Mouse (Mus musculus) ES-E14 (cell line): Measurements from ENCODE around the gene Ell2. TPM values are rescaled to one million over a fixed set of nuclear protein-coding genes. Genes with fewer than 3 reads are reported as not detected.

ENCODE experiments used
- DNase-seq: peaks from one replicate; pipeline ENCODE4 v3.0.0-alpha.2; 2013; ENCODE audit warnings: low read depth, low spot score
- H3K27ac ChIP-seq: 2 replicates; pipeline ENCODE4 v1.5.1; 2012; ENCODE audit warnings: low read depth, mild to moderate bottlenecking, low read length, moderate library complexity, mixed read lengths; ENCODE audit not compliant: poor library complexity, insufficient read depth, severe bottlenecking
- H3K36me3 ChIP-seq: 2 replicates; pipeline ENCODE4 v1.6.1; 2012; ENCODE audit warnings: mild to moderate bottlenecking, low read length, moderate library complexity, mixed read lengths; ENCODE audit not compliant: control insufficient read depth, poor library complexity, insufficient read depth, severe bottlenecking
- H3K4me1 ChIP-seq, 2 experiments: fragments of 150-350 bp in 1 of 2; sonication (generic) in 1 of 2; 2 replicates each; pipeline ENCODE4 v1.6.1; 2012; ENCODE audit warnings: low read length in 2 of 2, mild to moderate bottlenecking in 1 of 2, mixed read lengths in 1 of 2; ENCODE audit not compliant: control insufficient read depth in 2 of 2, insufficient read depth in 2 of 2, poor library complexity in 1 of 2
- H3K4me3 ChIP-seq, 2 experiments: fragments of 150-350 bp in 1 of 2; sonication (generic) in 1 of 2; 2 replicates each; pipeline ENCODE4 v1.5.1; 2012; ENCODE audit warnings: low read length in 2 of 2, low read depth in 1 of 2, mild to moderate bottlenecking in 1 of 2, mixed read lengths in 1 of 2; ENCODE audit not compliant: insufficient read depth in 1 of 2, poor library complexity in 1 of 2, severe bottlenecking in 1 of 2
- H3K9ac ChIP-seq: 2 replicates; pipeline ENCODE4 v1.6.1; 2012; ENCODE audit warnings: low read depth, mild to moderate bottlenecking, low read length, mixed read lengths; ENCODE audit not compliant: poor library complexity, insufficient read depth, severe bottlenecking
- H3K9me3 ChIP-seq: fragments of 150-350 bp; sonication (generic); 2 replicates; pipeline ENCODE4 v1.6.1; 2012; ENCODE audit warnings: low read depth, mild to moderate bottlenecking, low read length; ENCODE audit not compliant: control insufficient read depth, insufficient read depth
- CHD2 ChIP-seq: IDR thresholded peaks from 2 replicates; pipeline ENCODE4 v1.6.1; 2014; ENCODE audit warnings: mild to moderate bottlenecking, low read depth, low read length, inconsistent platforms
- HCFC1 ChIP-seq: IDR thresholded peaks from 2 replicates; pipeline ENCODE4 v1.6.1; 2012; ENCODE audit warnings: low read length, inconsistent platforms, borderline replicate concordance; ENCODE audit not compliant: insufficient read depth
- MAFK ChIP-seq: IDR thresholded peaks from 2 replicates; pipeline ENCODE4 v1.6.1; 2014; ENCODE audit warnings: mild to moderate bottlenecking, low read depth, low read length, inconsistent platforms; ENCODE audit not compliant: insufficient read depth
- ZC3H11A ChIP-seq: IDR thresholded peaks from 2 replicates; pipeline ENCODE4 v1.6.1; 2012; ENCODE audit warnings: low read depth, mild to moderate bottlenecking, inconsistent platforms, low read length, borderline replicate concordance
- ZNF384 ChIP-seq: IDR thresholded peaks from 2 replicates; pipeline ENCODE4 v1.6.1; 2012; ENCODE audit warnings: low read depth, low read length, inconsistent platforms
- in situ Hi-C, 2 experiments: fragments of 600-800 bp; cut with MboI; formaldehyde crosslinking; loops; one replicate each; pipeline ENCODE4 v1.15.1; 2025; ENCODE audit warnings: low sequenced_read_pairs in 2 of 2, inconsistent platforms in 1 of 2; ENCODE audit not compliant: unreplicated experiment in 2 of 2
- total RNA-seq: library from RNA; depleted of rRNA; stranded (reverse); fragments of 300-350 nt; gene quantifications from 2 replicates; pipeline ENCODE4 v1.2.3, GENCODE M21; 2012

The Ell2 gene
- total RNA-seq, 1 experiment = 21.4 TPM

GRCm38 (mm10) chr13:75771984-75772730 lies 65.6 kb downstream of the Ell2 start:
- Histone ChIP-seq H3K9me3 (no peaks in the 10 kb centered on the region), H3K4me3 (no peak overlapping the region), H3K9ac (no peak overlapping the region), H3K27ac (no peak overlapping the region), H3K36me3 (peaks cover 2% of the 10 kb centered on the region; the same call in 1 of the 2 replicates), H3K4me1 (peaks cover 0 to 3% of the 10 kb centered on the region in 2 experiments; a peak in 1 of 4 replicates)
- in situ Hi-C loops = no loop called here
- DNase-seq = no peak
- TF ChIP-seq ZNF384 = no peak
- TF ChIP-seq HCFC1 = no peak
- no peak for TF ChIP-seq ZC3H11A
- TF ChIP-seq MAFK = no peak
- no peak for TF ChIP-seq CHD2

- in situ Hi-C loops = no loop called here
- DNase-seq = no peak
- Histone ChIP-seq H3K4me3 (no peak overlapping the region), H3K36me3 (peaks cover 2% of the 10 kb centered on the region; the same call in 1 of the 2 replicates), H3K27ac (no peak overlapping the region), H3K4me1 (no peaks in the 10 kb centered on the region), H3K9ac (no peak overlapping the region), H3K9me3 (no peaks in the 10 kb centered on the region)
- no peak for TF ChIP-seq CHD2
- TF ChIP-seq ZC3H11A = no peak
- TF ChIP-seq ZNF384 = no peak
- no peak for TF ChIP-seq MAFK
These were observed 69.4 kb downstream of the Ell2 start for GRCm38 (mm10) chr13:75775961-75776360.

GRCm38 (mm10) chr13:75776692-75777091 lies 70.1 kb downstream of the Ell2 start:
- in situ Hi-C loops = no loop called here
- H3K9ac ChIP-seq = no peak overlapping the region
- no peak overlapping the region for H3K27ac ChIP-seq
- no peaks in the 10 kb centered on the region for H3K9me3 ChIP-seq
- no peak overlapping the region for H3K4me3 ChIP-seq
- no peaks in the 10 kb centered on the region for H3K4me1 ChIP-seq
- TF ChIP-seq ZNF384 (no peak), ZC3H11A (no peak), HCFC1 (no peak), CHD2 (no peak), MAFK (no peak)
- no peak for DNase-seq
- no peaks in the 10 kb centered on the region for H3K36me3 ChIP-seq

- no peak overlapping the region for H3K4me3 ChIP-seq
- no peak overlapping the region for H3K9ac ChIP-seq
- no peaks in the 10 kb centered on the region for H3K36me3 ChIP-seq
- TF ChIP-seq HCFC1 = no peak
- no peak for TF ChIP-seq ZNF384
- no peak for TF ChIP-seq ZC3H11A
- TF ChIP-seq MAFK = no peak
- H3K27ac ChIP-seq = no peak overlapping the region
- H3K4me1 ChIP-seq = no peaks in the 10 kb centered on the region
- DNase-seq = no peak
- in situ Hi-C loops = no loop called here
- no peaks in the 10 kb centered on the region for H3K9me3 ChIP-seq
These were observed 71.6 kb downstream of the Ell2 start for GRCm38 (mm10) chr13:75778156-75778555.

DNA sequence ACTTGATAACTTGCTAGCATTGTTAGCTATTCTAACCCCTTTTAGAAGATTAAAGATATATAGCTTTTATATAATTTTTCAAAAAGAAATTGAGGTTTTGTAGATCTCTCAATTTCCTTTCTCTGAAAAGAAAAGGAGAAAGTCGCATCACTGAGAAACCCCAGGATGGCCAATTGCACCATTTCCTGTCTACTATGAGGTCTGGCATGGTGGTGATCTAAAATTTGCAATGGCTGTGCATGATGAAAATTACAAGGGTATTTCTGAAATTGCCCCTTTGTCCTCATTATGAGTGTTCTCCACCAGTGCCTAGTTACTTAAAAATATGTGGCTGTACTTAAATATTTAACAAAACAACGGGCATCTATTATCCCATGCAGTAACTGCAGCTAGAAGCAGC lies 72.6 kb downstream of the Ell2 start:
- Histone ChIP-seq H3K9ac (no peak overlapping the region), H3K36me3 (no peaks in the 10 kb centered on the region), H3K27ac (no peak overlapping the region), H3K4me1 (no peaks in the 10 kb centered on the region), H3K9me3 (no peaks in the 10 kb centered on the region), H3K4me3 (no peak overlapping the region)
- in situ Hi-C loops = no loop called here
- no peak for DNase-seq
- no peak for TF ChIP-seq ZNF384
